Mouse (Mus musculus) mesoderm, embryonic 11.5 days (tissue): ENCODE measurements around the gene 1700012B09Rik.

Source experiments
- DNase-seq: peaks from one replicate; pipeline ENCODE4 v3.0.0-alpha.2; 2012; ENCODE audit warnings: low read depth, low spot score

The 1700012B09Rik gene

GRCm38 (mm10) chr9:14770803-14771471, at the start of gene 1700012B09Rik:
Gene 1700012B09Rik, minus strand, starts transcription at chr9:14771030.
- peak; percentile 39 for DNase-seq

GRCm38 (mm10) chr9:14810111-14810510, 39.3 kb upstream of the 1700012B09Rik start:
- DNase-seq = no peak

- DNase-seq = no peak
Measured at GRCm38 (mm10) chr9:14806786-14807185, 36.0 kb upstream of the 1700012B09Rik start.

GRCm38 (mm10) chr9:14805714-14806113, 34.9 kb upstream of the 1700012B09Rik start:
- DNase-seq = no peak

- no peak for DNase-seq
Measured at GRCm38 (mm10) chr9:14787356-14787755, 16.5 kb upstream of the 1700012B09Rik start.

- DNase-seq = peak; percentile 98
Measured at GRCm38 (mm10) chr9:14784039-14785002, 13.5 kb upstream of the 1700012B09Rik start, which contains the start of the genes Mre11a and Ankrd49. Gene Mre11a, plus strand, starts transcription at chr9:14784654. Gene Ankrd49, minus strand, starts transcription at chr9:14784856.

GRCm38 (mm10) chr9:14778341-14778740, 7.5 kb upstream of the 1700012B09Rik start:
- DNase-seq = no peak

- DNase-seq = no peak
Measured at GRCm38 (mm10) chr9:14773813-14774212, 3.0 kb upstream of the 1700012B09Rik start.

- no peak for DNase-seq
Measured at GRCm38 (mm10) chr9:14772074-14772473, 1.2 kb upstream of the 1700012B09Rik start.

GRCm38 (mm10) chr9:14769811-14770210, 1.0 kb downstream of the 1700012B09Rik start:
- no peak for DNase-seq

GRCm38 (mm10) chr9:14764765-14765164, 6.1 kb downstream of the 1700012B09Rik start:
- DNase-seq = peak; percentile 66

GRCm38 (mm10) chr9:14759261-14759660, 11.6 kb downstream of the 1700012B09Rik start:
- DNase-seq = no peak

- DNase-seq = no peak
Measured at GRCm38 (mm10) chr9:14758590-14758989, 12.2 kb downstream of the 1700012B09Rik start.

- no peak for DNase-seq
Measured at GRCm38 (mm10) chr9:14754469-14754868, 16.4 kb downstream of the 1700012B09Rik start.

- DNase-seq = no peak
Measured at GRCm38 (mm10) chr9:14753947-14754346, 16.9 kb downstream of the 1700012B09Rik start.

- peak; percentile 58 for DNase-seq
Measured at GRCm38 (mm10) chr9:14752001-14752522, 18.8 kb downstream of the 1700012B09Rik start, which contains the start of gene Fut4. Gene Fut4, minus strand, starts transcription at chr9:14752393.

- peak; percentile 32 for DNase-seq
Measured at GRCm38 (mm10) chr9:14751503-14752000, 19.3 kb downstream of the 1700012B09Rik start.

GRCm38 (mm10) chr9:14750901-14751502, 19.8 kb downstream of the 1700012B09Rik start:
- DNase-seq = no peak

GRCm38 (mm10) chr9:14740151-14740924, 30.5 kb downstream of the 1700012B09Rik start, which contains the start of gene Piwil4:
Gene Piwil4, minus strand, starts transcription at chr9:14740733.
- DNase-seq = no peak

- DNase-seq = no peak
Measured at GRCm38 (mm10) chr9:14739498-14740150, 31.2 kb downstream of the 1700012B09Rik start.
